In the genomic region with DNA sequence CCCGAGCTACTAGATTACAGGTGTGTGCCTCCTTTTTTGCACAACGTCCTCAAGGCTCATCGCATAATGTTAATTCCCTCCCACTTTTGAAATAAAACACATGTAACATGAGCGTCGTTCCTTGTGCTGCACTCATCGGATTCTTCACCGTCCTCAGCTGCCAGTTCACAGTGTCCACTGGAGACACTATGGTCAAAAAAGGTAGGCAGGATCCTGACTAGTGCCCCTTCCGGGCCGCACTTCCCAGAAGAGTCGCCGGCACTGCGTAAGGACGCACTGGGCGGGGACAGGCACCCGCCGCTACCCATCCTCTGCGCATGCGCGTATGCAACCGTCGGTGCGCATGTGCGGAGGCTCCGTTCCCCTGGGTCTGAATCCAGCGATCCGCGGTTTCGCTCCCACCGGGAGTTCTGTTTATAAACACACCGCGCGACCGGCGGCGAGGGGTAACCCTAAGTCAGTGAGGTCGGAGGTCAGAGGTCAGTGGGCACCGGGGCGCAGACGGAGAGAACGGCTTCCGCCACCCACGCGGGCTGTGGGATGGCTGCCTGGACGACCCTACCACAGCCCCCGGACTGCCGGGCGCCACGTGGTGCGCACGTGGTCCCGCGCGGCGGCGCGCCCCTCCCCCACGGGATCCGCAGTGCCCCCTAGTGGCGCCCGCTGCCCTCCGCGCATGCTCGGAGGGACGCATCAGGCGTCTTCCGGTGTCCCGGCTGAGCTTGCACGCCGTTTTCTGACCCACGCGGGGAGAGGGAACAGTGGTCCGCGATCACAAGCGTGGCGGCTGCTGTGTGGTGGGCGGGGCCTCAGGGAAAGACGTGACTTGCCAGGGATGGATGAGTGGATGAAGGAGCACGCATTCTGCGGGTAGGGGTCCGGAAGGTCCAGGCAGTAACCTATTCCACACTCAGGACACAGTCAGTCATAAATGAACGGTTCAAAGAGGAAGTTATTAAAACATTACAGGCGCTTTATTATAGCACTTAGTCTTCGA, we compare ENCODE assay signal across 8 mouse cellular contexts. TPM values are rescaled to one million over a fixed set of nuclear protein-coding genes. Genes with fewer than 3 reads are reported as not detected.
DNase-seq lines count a peak whose midpoint lies in the region; ATAC-seq lines count a peak whose summit lies in the region.

No protein-coding gene starts in this region.

- peak overlapping the region; percentile 61 for H3K4me3 ChIP-seq in hindbrain, embryonic 14.5 days (replicated peaks; ENCODE audit: low read length)

- H3K27ac ChIP-seq in hindbrain, embryonic 14.5 days: peak overlapping the region; percentile 76

- ATAC-seq in hindbrain, embryonic 14.5 days (ENCODE audit: low FRiP score): peak; percentile 90

- H3K36me3 ChIP-seq in hindbrain, embryonic 14.5 days (replicated peaks; ENCODE audit: control insufficient read depth, insufficient read depth): no peaks in the 10 kb centered on the region

- 1% methylated on average over 83 of the region's 83 CpGs for WGBS in hindbrain, embryonic 14.5 days

- DNase-seq in R1 (ENCODE audit: low read depth, low spot score): peak; percentile 94
- peak; percentile 99 to 100 for DNase-seq in cerebellum, postnatal 25 days
- DNase-seq in frontal cortex, postnatal 25 days (ENCODE audit: low spot score in 2 of 2): peak; percentile 100
- peak; percentile 100 for DNase-seq in hindbrain, embryonic 14.5 days (ENCODE audit: low spot score)
- peak; percentile 99 for DNase-seq in layer of hippocampus, postnatal 36 days
- DNase-seq in lung, postnatal 36 days: peak; percentile 97
- peak; percentile 96 for DNase-seq in retina, postnatal 1 day
- peak; percentile 98 to 100 for DNase-seq in urinary bladder, adult 18-20 months (ENCODE audit: low spot score in 2 of 2)

- peak overlapping the region; percentile 68 for H3K9ac ChIP-seq in hindbrain, embryonic 14.5 days

- H3K4me2 ChIP-seq in hindbrain, embryonic 14.5 days (replicated peaks): peak overlapping the region; percentile 68

- H3K27me3 ChIP-seq in hindbrain, embryonic 14.5 days (ENCODE audit: control insufficient read depth, insufficient read depth, low read length): no peaks in the 10 kb centered on the region

- peaks cover 24% of the 10 kb centered on the region for H3K4me1 ChIP-seq in hindbrain, embryonic 14.5 days (replicated peaks; ENCODE audit: control insufficient read depth, insufficient read depth, low read length)

- H3K9me3 ChIP-seq in hindbrain, embryonic 14.5 days (ENCODE audit: control insufficient read depth, low read length): no peaks in the 10 kb centered on the region

RNA-seq across cellular contexts. Expression of a gene that starts 33.9 kb away (rescaled TPM):
- 5.4 and 5.9 TPM in 2 replicates for polyA plus RNA-seq in hindbrain, embryonic 14.5 days (2014; fragmentation: Nextera tagmentation; extraction: Ambion mirVana)
- total RNA-seq in layer of hippocampus, postnatal 36 days (2021): 10 to 100 TPM; 47.9 to 52.2 TPM

Comparison
In these comparisons a context has a peak if more than half of its experiments do, and no peak if none do; other contexts are left out.
1. Peak in every context shown above with its lines: DNase-seq, ATAC-seq, H3K4me3 ChIP-seq and H3K27ac ChIP-seq.